Comparison of ENCODE assay signal across 10 mouse cellular contexts in the genomic region with DNA sequence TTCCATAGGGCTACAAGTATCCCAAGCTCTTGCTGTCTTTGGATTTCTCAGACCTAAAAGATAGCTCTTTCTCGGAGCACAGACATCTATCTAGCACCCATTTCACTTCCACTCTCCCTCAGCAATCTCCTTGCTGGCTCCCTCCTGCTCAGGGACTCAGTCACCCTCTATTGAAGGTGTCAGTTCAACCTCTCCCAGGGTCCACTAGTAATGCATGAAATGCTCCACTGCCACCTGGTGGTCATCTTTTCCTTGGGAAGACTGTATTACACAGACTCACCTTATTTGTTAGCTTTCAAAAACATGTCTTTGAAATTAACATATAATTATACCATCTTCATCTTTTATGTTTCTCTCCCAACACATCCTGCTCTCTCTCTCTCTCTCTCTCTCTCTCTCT.
DNase-seq lines count a peak whose midpoint lies in the region; ATAC-seq lines count a peak whose summit lies in the region.
"Had no signal": no experiment of that assay in that cellular context is flagged by ENCODE, and none has a peak within 500 bp of the region (broad histone marks: within the 10 kb centered on the region; RNA-seq: fewer than 3 reads in every experiment).

No protein-coding gene starts in this region.

- H3K27me3 ChIP-seq in heart, embryonic 12.5 days (replicated peaks), result no peaks in the 10 kb centered on the region
- no peaks in the 10 kb centered on the region for H3K27me3 ChIP-seq in kidney, embryonic 15.5 days
- no peaks in the 10 kb centered on the region for H3K27me3 ChIP-seq in neural tube, embryonic 14.5 days (ENCODE audit: control insufficient read depth, insufficient read depth, low read length)
- H3K27me3 ChIP-seq: heart, embryonic 15.5 days had no signal

- H3K36me3 ChIP-seq in heart, embryonic 12.5 days, result no peaks in the 10 kb centered on the region
- H3K36me3 ChIP-seq in kidney, embryonic 15.5 days, result no peaks in the 10 kb centered on the region
- no peaks in the 10 kb centered on the region for H3K36me3 ChIP-seq in neural tube, embryonic 14.5 days (ENCODE audit: control insufficient read depth, insufficient read depth, low read length)
- H3K36me3 ChIP-seq: G1E; heart, embryonic 15.5 days had no signal

- H3K4me3 ChIP-seq in heart, embryonic 12.5 days, result no peak overlapping the region
- no peak overlapping the region for H3K4me3 ChIP-seq in kidney, embryonic 15.5 days (replicated peaks)
- H3K4me3 ChIP-seq in neural tube, embryonic 14.5 days (ENCODE audit: low read depth, low read length), result no peak overlapping the region
- H3K4me3 ChIP-seq: heart, embryonic 15.5 days had no signal

- H3K4me2 ChIP-seq in heart, embryonic 12.5 days, result no peak overlapping the region
- H3K4me2 ChIP-seq in kidney, embryonic 15.5 days, result no peak overlapping the region
- no peak overlapping the region for H3K4me2 ChIP-seq in neural tube, embryonic 14.5 days (ENCODE audit: low read depth, low read length)
- H3K4me2 ChIP-seq: heart, embryonic 15.5 days had no signal

- 29% methylated on average over 1 of the region's 1 CpGs for WGBS in heart, embryonic 12.5 days
- WGBS in kidney, embryonic 15.5 days, result 32% methylated on average over 1 of the region's 1 CpGs
- 45% methylated on average over 1 of the region's 1 CpGs for WGBS in neural tube, embryonic 14.5 days

- H3K9ac ChIP-seq in heart, embryonic 12.5 days, result no peak overlapping the region
- H3K9ac ChIP-seq in kidney, embryonic 15.5 days, result no peak overlapping the region
- H3K9ac ChIP-seq in neural tube, embryonic 14.5 days (replicated peaks; ENCODE audit: low read depth, low read length), result no peak overlapping the region
- H3K9ac ChIP-seq: heart, embryonic 15.5 days had no signal

- H3K4me1 ChIP-seq in heart, embryonic 12.5 days (replicated peaks), result no peaks in the 10 kb centered on the region
- no peaks in the 10 kb centered on the region for H3K4me1 ChIP-seq in kidney, embryonic 15.5 days
- H3K4me1 ChIP-seq in neural tube, embryonic 14.5 days (ENCODE audit: control insufficient read depth, insufficient read depth, low read length), result no peaks in the 10 kb centered on the region
- H3K4me1 ChIP-seq: heart, embryonic 15.5 days had no signal

- intact Hi-C loops in left cerebral cortex, postnatal 4 days (cut with DNase I), result no loop called here

- no peaks in the 10 kb centered on the region for H3K9me3 ChIP-seq in heart, embryonic 12.5 days (replicated peaks)
- no peaks in the 10 kb centered on the region for H3K9me3 ChIP-seq in kidney, embryonic 15.5 days (replicated peaks)
- H3K9me3 ChIP-seq in neural tube, embryonic 14.5 days (ENCODE audit: control insufficient read depth, low read length), result no peaks in the 10 kb centered on the region
- H3K9me3 ChIP-seq: heart, embryonic 15.5 days had no signal

- DNase-seq in heart, adult 8-10 months (ENCODE audit: low spot score), result peak; percentile 6
- DNase-seq in brain, adult 2 months (ENCODE audit: low read depth, low spot score), result peak; percentile 74
- DNase-seq in left cerebral cortex, postnatal 4 days, result peak; percentile 69
- DNase-seq in spleen, postnatal 14 days (ENCODE audit: low spot score in 2 of 2), result no peak

- no peak overlapping the region for H3K27ac ChIP-seq in heart, embryonic 12.5 days (ENCODE audit: poor library complexity, severe bottlenecking)
- H3K27ac ChIP-seq in kidney, embryonic 15.5 days, result no peak overlapping the region
- H3K27ac ChIP-seq in neural tube, embryonic 14.5 days (ENCODE audit: low read depth, low read length), result no peak overlapping the region
- H3K27ac ChIP-seq: heart, embryonic 15.5 days had no signal

- ATAC-seq in heart, embryonic 12.5 days (ENCODE audit: insufficient number of reproducible peaks, low FRiP score), result no peak
- peak; percentile 80 for ATAC-seq in frontal cortex, adult (ENCODE audit: low TSS enrichment)
- 0 out of 2 replicates have a peak, but pooled peaks have one; percentile 29 for ATAC-seq in kidney, embryonic 15.5 days (replicated peaks; ENCODE audit: low FRiP score)
- ATAC-seq in neural tube, embryonic 14.5 days (ENCODE audit: low read depth), result peak; percentile 73; the same call in 1 of the 2 replicates

Comparison
In these comparisons a context has a peak if more than half of its experiments do, and no peak if none do; other contexts are left out.
1. DNase-seq: peak in heart, adult 8-10 months (single experiment), brain, adult 2 months (single experiment) and left cerebral cortex, postnatal 4 days (single experiment); none in spleen, postnatal 14 days (0 of 2).